Mouse (Mus musculus) mature B cell (primary cell): ENCODE measurements around the gene Hba-a2.
"Not testable (repeated sequence)": the region's sequence is repeated elsewhere in the genome, so short reads cannot be mapped to it uniquely, and the experiment has no call there.

Experiments used
- in situ Hi-C: fragments of 300-500 bp; cut with MboI; formaldehyde crosslinking; loops from 2 replicates; pipeline ENCODE4 v1.14.3; 2019

Hba-a2 gene

GRCm38 (mm10) chr11:32283091-32283777 is 13.1 kb upstream of the Hba-a2 start, which contains the start of gene Hba-a1:
Gene Hba-a1, plus strand, starts transcription at chr11:32283511.
- in situ Hi-C loops, result not testable (repeated sequence)

DNA sequence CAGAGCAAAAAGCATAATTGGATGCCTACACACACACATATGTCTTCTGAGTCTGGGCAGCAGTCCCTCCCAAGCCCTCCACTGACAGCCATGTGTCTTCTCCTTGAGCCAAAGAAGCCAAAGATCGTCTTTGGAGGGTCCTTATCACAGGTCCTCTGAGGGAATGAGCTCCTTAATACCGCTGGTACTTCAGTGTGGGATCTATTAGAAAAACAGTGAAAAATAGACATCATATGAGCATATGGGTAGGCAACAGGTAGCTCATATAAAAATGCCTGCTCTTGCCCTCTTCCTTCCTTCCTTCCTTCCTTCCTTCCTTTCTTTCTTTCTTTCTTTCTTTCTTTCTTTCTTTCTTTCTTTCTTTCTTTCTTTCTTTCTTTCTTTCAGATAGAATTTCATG is 11.7 kb upstream of the Hba-a2 start:
- in situ Hi-C loops, result not testable (repeated sequence)

GRCm38 (mm10) chr11:32285031-32285775 is 11.1 kb upstream of the Hba-a2 start:
- in situ Hi-C loops, result no loop called here

DNA sequence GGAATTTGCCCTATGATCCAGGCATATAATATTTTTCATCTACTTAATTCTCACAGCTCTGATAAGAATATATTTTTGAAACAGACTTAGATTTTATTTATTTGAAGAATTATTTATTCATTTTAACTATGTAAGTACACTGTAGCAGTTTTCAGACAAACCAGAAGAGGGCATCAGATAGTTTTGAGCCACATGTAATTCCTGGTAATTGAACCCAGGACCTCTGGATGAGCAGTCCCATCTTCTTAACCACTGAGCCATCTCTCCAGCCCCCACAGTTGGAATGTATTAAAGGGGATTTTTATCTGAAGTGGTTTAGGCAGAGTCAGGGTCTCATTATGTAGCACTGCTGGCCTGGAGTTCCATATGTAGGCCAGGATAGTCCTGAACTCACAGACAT is 10.4 kb upstream of the Hba-a2 start:
- in situ Hi-C loops, result not testable (repeated sequence)

GRCm38 (mm10) chr11:32286695-32287492 is 9.4 kb upstream of the Hba-a2 start, which contains the start of gene Hbq1b:
Gene Hbq1b, plus strand, starts transcription at chr11:32286965.
- in situ Hi-C loops, result not testable (repeated sequence)

- in situ Hi-C loops, result no loop called here
Measured at GRCm38 (mm10) chr11:32287493-32287825, 8.8 kb upstream of the Hba-a2 start.

- in situ Hi-C loops, result not testable (repeated sequence)
Measured at GRCm38 (mm10) chr11:32292819-32293218, 3.5 kb upstream of the Hba-a2 start.

DNA sequence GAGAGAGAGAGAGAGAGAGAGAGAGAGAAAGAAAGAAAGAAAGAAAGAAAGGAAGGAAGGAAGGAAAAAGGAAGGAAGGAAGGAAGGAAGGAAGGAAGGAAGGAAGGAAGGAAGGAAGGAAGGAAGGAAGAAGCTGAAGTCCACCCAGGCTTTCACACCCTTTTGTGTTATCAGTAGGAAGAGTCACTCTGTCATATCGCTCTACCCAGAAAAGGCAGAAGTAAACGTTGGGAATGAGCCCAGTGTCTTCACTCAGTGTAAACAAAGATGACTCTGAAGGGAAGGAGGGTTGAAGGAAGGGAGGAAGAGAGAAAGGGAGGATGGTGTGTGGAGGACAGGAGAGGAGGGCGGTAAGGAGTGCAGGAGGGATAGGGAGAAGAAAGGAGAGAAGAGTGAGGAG is 2.8 kb upstream of the Hba-a2 start:
- in situ Hi-C loops, result not testable (repeated sequence)

DNA sequence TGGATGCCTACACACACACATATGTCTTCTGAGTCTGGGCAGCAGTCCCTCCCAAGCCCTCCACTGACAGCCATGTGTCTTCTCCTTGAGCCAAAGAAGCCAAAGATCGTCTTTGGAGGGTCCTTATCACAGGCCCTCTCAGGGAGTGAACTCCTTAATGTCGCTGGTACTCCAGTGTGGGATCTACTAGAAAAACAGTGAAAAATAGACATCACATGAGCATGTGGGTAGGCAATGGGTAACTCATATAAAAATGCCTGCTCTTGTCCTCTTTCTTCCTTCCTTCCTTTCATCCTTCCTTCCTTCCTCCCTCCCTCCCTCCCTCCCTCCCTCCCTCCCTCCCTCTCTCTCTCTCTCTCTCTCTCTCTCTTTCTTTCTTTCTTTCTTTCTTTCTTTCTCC is 1.1 kb downstream of the Hba-a2 start:
- in situ Hi-C loops, result not testable (repeated sequence)

- in situ Hi-C loops, result no loop called here
Measured at GRCm38 (mm10) chr11:32297866-32298531, 1.7 kb downstream of the Hba-a2 start.

DNA sequence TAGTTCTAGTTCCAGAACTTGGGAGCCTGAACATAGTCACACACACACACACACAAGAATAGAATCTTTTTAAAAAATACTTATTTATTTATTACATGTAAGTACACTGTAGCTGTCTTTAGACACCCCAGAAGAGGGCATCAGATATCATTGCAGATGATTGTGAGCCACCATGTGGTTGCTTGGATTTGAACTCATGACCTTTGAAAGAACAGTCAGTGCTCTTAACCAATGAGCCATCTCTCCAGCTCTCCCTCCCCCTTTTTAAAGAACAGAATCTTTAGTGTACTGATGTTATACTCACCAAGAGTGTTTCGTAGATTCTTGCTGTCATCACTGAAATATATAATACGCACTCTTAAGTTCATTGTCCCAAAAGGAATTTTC is 2.2 kb downstream of the Hba-a2 start:
- in situ Hi-C loops, result no loop called here

DNA sequence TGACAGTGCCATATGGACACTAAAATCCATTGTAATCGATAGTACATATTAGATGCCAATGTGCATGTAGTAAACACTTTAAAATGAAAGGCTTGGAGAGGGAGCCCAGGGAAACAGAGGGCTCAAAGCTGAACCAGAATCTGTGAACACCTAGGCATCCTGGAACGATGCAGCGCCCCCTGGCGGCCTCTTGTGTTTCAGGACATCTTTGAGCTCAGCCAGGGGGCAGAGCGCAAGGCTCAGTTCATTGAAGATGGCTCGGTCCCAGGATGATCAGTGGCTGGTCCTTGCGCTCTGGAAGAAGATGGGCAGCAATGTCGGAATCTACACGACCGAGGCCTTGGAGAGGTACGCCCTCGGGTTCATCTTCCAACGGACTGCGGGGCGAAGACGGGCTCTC is 3.6 kb downstream of the Hba-a2 start, which contains the start of gene Hbq1a:
Gene Hbq1a (plus strand): TSS at position 205 of the 400 bp plus-strand sequence.
- in situ Hi-C loops, result not testable (repeated sequence)

GRCm38 (mm10) chr11:32300279-32301267 is 4.3 kb downstream of the Hba-a2 start:
- in situ Hi-C loops, result no loop called here

- in situ Hi-C loops, result no loop called here
Measured at GRCm38 (mm10) chr11:32301506-32301905, 5.2 kb downstream of the Hba-a2 start.

- in situ Hi-C loops, result no loop called here
Measured at GRCm38 (mm10) chr11:32302824-32303419, 6.6 kb downstream of the Hba-a2 start.

GRCm38 (mm10) chr11:32303455-32303854 is 7.2 kb downstream of the Hba-a2 start:
- in situ Hi-C loops, result no loop called here

DNA sequence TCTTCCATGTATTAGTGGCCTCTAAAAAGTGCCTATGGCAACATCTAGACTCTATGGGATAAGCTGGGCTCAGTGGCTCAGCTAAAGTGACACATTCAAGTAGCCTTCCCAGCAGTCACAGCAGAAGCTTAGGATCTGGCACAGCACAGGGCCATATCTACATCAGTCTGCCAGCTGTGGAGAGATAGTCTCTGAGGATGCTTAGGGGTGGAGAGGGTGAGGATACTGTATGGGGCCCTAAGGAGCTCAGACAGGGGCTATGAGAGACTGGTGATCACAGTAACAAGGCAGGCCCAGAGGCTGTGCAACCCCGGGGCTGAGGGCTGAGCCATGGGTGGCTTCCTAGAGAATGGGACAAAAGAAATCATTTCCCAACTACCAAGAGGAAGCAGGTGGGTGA is 10.7 kb downstream of the Hba-a2 start:
- in situ Hi-C loops, result no loop called here

- in situ Hi-C loops, result no loop called here
Measured at GRCm38 (mm10) chr11:32309446-32309845, 13.2 kb downstream of the Hba-a2 start.

DNA sequence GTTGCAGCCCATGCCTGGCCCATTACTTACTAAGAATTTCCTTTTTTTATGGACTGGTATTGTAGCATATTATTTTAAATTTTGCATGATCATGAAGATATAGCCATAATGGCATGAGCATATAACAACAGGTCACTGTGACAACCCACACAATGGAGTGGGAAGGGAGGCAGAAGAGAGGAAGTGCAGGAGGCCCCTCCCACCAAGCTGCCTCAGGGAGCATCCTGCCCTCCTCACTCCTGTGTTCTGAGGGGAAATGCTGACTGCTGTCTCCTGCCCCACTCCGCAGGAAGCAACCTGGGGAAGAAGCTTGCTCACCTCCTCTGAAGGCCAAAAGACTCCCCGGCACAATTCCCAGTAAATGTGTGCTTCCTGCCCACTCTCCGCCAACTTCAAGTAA is 13.6 kb downstream of the Hba-a2 start:
- in situ Hi-C loops, result no loop called here

- in situ Hi-C loops, result no loop called here
Measured at GRCm38 (mm10) chr11:32316009-32316408, 19.7 kb downstream of the Hba-a2 start.
